Mouse (Mus musculus) bone marrow macrophage, adult 2 months (primary cell): ENCODE results near the gene Rad51b.

Experiments used
- CTCF ChIP-seq: IDR thresholded peaks from 2 replicates; pipeline ENCODE4 v1.5.1; 2012; ENCODE audit warnings: low read depth, mild to moderate bottlenecking, low read length, moderate library complexity
- POLR2A ChIP-seq: IDR thresholded peaks from 2 replicates; pipeline ENCODE4 v1.6.1; 2012; ENCODE audit warnings: mild to moderate bottlenecking, low read depth, low read length, borderline replicate concordance

DNA sequence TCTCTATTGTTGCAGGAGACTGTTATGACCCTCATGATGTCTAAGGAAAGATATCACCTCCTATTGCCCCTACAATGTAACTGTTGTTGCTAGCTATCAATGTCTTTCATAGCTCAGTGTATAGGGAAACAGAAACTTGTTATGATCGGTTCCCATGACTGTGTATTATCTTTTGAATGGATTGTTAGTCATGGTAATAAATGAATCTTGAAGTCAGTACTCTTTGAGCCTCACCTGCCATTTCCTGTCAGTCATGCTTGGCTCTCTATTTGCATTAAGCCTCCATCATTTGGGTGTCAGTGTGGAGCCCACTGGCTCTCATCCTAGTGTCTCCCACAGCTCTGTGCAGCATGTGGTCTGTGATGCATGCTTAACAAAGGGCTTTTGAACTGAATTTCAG lies 326.2 kb downstream of the Rad51b start:
- TF ChIP-seq CTCF = no peak
- no peak for TF ChIP-seq POLR2A
